Mouse (Mus musculus): ENCODE results near the gene Klhdc1.

- TF ChIP-seq POLR2A (IDR thresholded peaks at IDR 0.05; ENCODE audit: insufficient read depth, low read depth, low read length) (no peak), CTCF (IDR thresholded peaks at IDR 0.05; ENCODE audit: insufficient read depth, low read depth, low read length) (no peak)
Observed at GRCm38 (mm10) chr12:69287535-69287934, 46.6 kb downstream of the Klhdc1 start.

Data from olfactory bulb, adult 2 months (tissue).